Mouse (Mus musculus): ENCODE measurements around the gene Maml3.

The Maml3 gene

GRCm38 (mm10) chr3:52104636-52105151, at the start of gene Maml3:
Maml3 (minus strand) TSS chr3:52105076.
- ChIA-PET CTCF (no interaction called here), POLR2A (interaction anchor here in 2 of 4 experiments (0.6 to 1.0 kb wide), 3 partner anchors 10 to 94 kb away, joined by 3 to 4 read pairs (median 4); no protein-coding TSS in a partner anchor)

- ChIA-PET CTCF (no interaction called here), POLR2A (interaction anchor here in 1 of 4 experiments (1.2 kb wide), 1 partner anchor 9 kb away, joined by 3 read pairs; no protein-coding TSS in a partner anchor)
These were observed 46.3 kb upstream of the Maml3 start for GRCm38 (mm10) chr3:52151155-52151554.

- CTCF ChIA-PET: no interaction called here
- POLR2A ChIA-PET: interaction anchor here in 1 of 4 experiments (0.6 kb wide), 1 partner anchor 80 kb away, joined by 3 read pairs; no protein-coding TSS in a partner anchor
These were observed 43.4 kb upstream of the Maml3 start for GRCm38 (mm10) chr3:52148301-52148700.

- POLR2A ChIA-PET: interaction anchor here in 2 of 4 experiments (0.5 to 0.8 kb wide), 3 partner anchors 36 to 319 kb away, joined by 3 to 5 read pairs (median 3); no protein-coding TSS in a partner anchor
- CTCF ChIA-PET: no interaction called here
These were observed 40.0 kb upstream of the Maml3 start for GRCm38 (mm10) chr3:52144776-52145460.

- POLR2A ChIA-PET: no interaction called here
- CTCF ChIA-PET: no interaction called here
These were observed 38.1 kb upstream of the Maml3 start for GRCm38 (mm10) chr3:52143017-52143416.

GRCm38 (mm10) chr3:52140162-52140561, 35.3 kb upstream of the Maml3 start:
- CTCF ChIA-PET: no interaction called here
- POLR2A ChIA-PET: no interaction called here

- ChIA-PET POLR2A (no interaction called here), CTCF (no interaction called here)
These were observed 20.5 kb upstream of the Maml3 start for GRCm38 (mm10) chr3:52125421-52125820.

- CTCF ChIA-PET: interaction anchor here in 1 of 4 experiments (0.6 kb wide), 1 partner anchor 14 kb away, joined by 12 read pairs; no protein-coding TSS in a partner anchor
- POLR2A ChIA-PET: no interaction called here
These were observed 16.0 kb upstream of the Maml3 start for GRCm38 (mm10) chr3:52120858-52121257.

GRCm38 (mm10) chr3:52119216-52119615, 14.3 kb upstream of the Maml3 start:
- CTCF ChIA-PET: no interaction called here
- POLR2A ChIA-PET: no interaction called here

GRCm38 (mm10) chr3:52115421-52115820, 10.5 kb upstream of the Maml3 start:
- POLR2A ChIA-PET: interaction anchor here in 1 of 4 experiments (0.7 kb wide), 1 partner anchor 8 kb away, joined by 3 read pairs; no protein-coding TSS in a partner anchor
- CTCF ChIA-PET: no interaction called here

GRCm38 (mm10) chr3:52108027-52108426, 3.2 kb upstream of the Maml3 start:
- CTCF ChIA-PET: no interaction called here
- POLR2A ChIA-PET: interaction anchor here in 1 of 4 experiments (0.7 kb wide), 1 partner anchor 72 kb away, joined by 4 read pairs; no protein-coding TSS in a partner anchor

GRCm38 (mm10) chr3:52105156-52105555, 280 bp upstream of the Maml3 start:
- ChIA-PET POLR2A (interaction anchor here in 2 of 4 experiments (0.6 to 0.7 kb wide), 2 partner anchors 11 to 50 kb away, joined by 3 to 4 read pairs; no protein-coding TSS in a partner anchor), CTCF (no interaction called here)

GRCm38 (mm10) chr3:52104208-52104607, 668 bp downstream of the Maml3 start:
- ChIA-PET CTCF (no interaction called here), POLR2A (interaction anchor here in 1 of 4 experiments (1.0 kb wide), 1 partner anchor 94 kb away, joined by 4 read pairs; no protein-coding TSS in a partner anchor)

GRCm38 (mm10) chr3:52103531-52104181, 1.2 kb downstream of the Maml3 start:
- POLR2A ChIA-PET: interaction anchor here in 1 of 4 experiments (1.0 kb wide), 1 partner anchor 95 kb away, joined by 4 read pairs; no protein-coding TSS in a partner anchor
- CTCF ChIA-PET: no interaction called here

GRCm38 (mm10) chr3:52102601-52103530, 2.0 kb downstream of the Maml3 start:
- ChIA-PET CTCF (interaction anchor here in 1 of 4 experiments (0.9 kb wide), 1 partner anchor 94 kb away, joined by 9 read pairs; no protein-coding TSS in a partner anchor), POLR2A (interaction anchor here in 3 of 4 experiments (1.0 to 1.7 kb wide), 4 partner anchors 12 to 96 kb away, joined by 3 to 8 read pairs (median 4); no protein-coding TSS in a partner anchor)

GRCm38 (mm10) chr3:52101977-52102600, 2.8 kb downstream of the Maml3 start:
- ChIA-PET CTCF (interaction anchor here in 2 of 4 experiments (0.5 to 0.9 kb wide), 4 partner anchors 94 to 451 kb away, joined by 3 to 9 read pairs (median 4); no protein-coding TSS in a partner anchor), POLR2A (interaction anchor here in 3 of 4 experiments (0.5 to 1.7 kb wide), 8 partner anchors 11 to 362 kb away, joined by 3 to 8 read pairs (median 4); no protein-coding TSS in a partner anchor)

GRCm38 (mm10) chr3:52101401-52101976, 3.4 kb downstream of the Maml3 start:
- ChIA-PET CTCF (interaction anchor here in 2 of 4 experiments (0.5 to 0.7 kb wide), 3 partner anchors 97 to 450 kb away, joined by 3 to 4 read pairs (median 3); no protein-coding TSS in a partner anchor), POLR2A (interaction anchor here in 2 of 4 experiments (0.5 to 1.7 kb wide), 7 partner anchors 10 to 362 kb away, joined by 3 to 7 read pairs (median 4); no protein-coding TSS in a partner anchor)

- ChIA-PET POLR2A (interaction anchor here in 1 of 4 experiments (1.2 to 1.3 kb wide), 2 partner anchors 55 to 77 kb away, joined by 3 read pairs; no protein-coding TSS in a partner anchor), CTCF (no interaction called here)
These were observed 4.0 kb downstream of the Maml3 start for GRCm38 (mm10) chr3:52100926-52101325.

All from embryonic stem cell, embryonic (primary cell).